Mouse (Mus musculus) c-Kit-negative CD71-positive TER-119-positive erythroid progenitor cells, embryonic 14.5 days (primary cell): ENCODE results near the gene Arel1.

ENCODE experiments used
- DNase-seq: peaks from one replicate; pipeline ENCODE4 v3.0.0-alpha.2; 2013; ENCODE audit warnings: low read depth, low spot score

The Arel1 gene

DNA sequence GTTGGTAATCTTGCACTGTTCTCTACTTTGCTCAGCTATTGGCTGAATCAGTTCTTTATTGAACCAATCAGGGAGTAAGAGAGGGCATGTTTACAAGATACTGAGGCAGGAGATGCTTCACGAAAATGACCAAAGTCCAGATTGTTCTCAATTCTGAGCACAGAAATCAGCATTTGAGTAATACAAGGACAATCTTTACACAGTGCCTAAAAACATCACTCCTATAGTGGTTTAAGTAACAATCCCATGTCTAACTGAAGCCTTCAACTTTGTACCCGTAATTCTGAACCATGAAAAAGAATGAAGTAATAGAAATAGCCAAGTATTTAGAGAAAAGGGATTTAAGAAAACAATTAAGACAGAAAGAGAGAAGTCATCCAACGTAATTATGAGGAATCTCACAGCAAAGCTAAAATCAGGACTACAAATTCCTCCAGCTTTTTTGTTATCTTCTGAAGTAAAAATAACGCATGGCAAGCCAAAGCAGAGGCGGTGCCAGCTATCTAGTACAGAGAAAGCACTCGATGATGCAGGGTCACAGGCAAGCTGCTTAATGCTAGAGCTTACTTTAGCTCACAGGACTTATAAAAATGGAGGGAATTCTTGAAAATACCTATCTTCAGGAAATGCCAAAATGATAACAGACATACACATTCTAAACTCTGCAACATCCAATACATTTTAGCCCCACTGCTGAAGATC, 22.0 kb downstream of the Arel1 start:
- no peak for DNase-seq

- DNase-seq: no peak
Observed at GRCm38 (mm10) chr12:84947894-84948583, 22.7 kb downstream of the Arel1 start.

- no peak for DNase-seq
Observed at GRCm38 (mm10) chr12:84944813-84945553, 25.7 kb downstream of the Arel1 start.

DNA sequence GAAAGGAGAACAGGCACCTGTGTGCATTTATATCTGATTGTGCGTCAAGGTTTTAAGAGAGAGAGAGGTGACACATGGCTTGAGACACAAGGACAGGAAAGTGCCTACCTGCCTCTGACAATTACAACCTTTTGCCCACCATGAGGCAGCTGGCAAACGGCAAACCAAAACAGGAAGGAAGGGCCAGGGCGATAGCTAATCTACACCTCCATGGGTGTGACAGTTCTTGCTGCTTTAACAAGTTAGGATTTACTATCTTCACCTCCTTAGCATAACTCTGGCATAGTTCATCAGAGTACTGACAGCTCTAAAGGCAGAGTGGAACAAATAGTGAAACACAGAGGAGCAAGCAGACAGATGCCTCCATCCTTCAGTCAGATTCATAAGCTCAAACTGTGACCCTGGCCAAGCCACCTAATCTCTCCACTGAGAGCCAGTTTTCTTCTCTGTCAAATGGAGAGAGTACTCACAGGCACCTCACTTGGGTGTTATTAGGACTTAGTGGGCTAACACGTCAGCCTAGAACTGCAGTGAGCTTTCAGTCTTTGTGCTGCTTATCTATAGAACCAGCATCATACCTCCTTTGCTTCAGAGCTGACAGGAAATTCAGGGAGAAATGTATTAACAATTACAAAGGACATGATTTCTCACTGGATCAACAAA, 26.4 kb downstream of the Arel1 start:
- DNase-seq: no peak

GRCm38 (mm10) chr12:84943006-84943952, 27.4 kb downstream of the Arel1 start:
- no peak for DNase-seq

DNA sequence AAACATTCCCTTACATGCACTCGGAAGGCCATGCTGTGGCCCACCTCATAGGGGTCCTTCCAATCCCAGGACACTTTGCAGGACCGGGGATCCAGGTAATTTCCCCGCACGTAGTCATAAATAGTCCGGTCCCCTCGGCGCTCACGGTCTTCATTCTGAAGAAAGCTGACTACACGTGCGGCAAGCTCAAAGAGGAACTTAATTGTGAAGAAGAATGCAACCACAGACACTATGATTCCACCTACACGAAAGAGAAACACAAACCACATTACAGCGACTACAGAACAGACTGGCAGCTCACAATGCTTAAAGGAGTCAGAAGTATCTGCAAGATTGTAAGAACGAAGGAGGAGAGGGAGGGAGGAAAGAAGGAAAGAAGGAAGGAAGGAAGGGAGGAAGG, 29.0 kb downstream of the Arel1 start:
- DNase-seq: no peak

DNA sequence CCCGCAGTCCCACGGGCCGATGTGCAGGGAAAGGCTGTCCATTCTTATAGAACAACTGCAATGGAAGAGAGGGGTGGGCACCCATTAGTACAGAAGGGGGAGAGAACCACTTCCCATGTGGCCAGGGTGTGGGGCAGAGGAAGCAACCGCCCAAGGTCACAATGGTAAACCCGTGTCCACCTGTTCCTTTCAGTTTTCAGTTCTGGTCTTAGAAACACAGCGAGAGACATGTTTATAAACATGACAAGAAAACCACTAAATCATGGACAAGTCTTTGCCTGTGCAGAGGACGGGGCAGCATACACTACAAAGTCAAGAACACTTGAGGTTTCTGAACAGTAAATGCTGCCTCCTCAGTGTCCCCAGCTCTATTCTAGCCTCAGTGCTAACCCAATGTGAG, 30.4 kb downstream of the Arel1 start:
- no peak for DNase-seq

DNA sequence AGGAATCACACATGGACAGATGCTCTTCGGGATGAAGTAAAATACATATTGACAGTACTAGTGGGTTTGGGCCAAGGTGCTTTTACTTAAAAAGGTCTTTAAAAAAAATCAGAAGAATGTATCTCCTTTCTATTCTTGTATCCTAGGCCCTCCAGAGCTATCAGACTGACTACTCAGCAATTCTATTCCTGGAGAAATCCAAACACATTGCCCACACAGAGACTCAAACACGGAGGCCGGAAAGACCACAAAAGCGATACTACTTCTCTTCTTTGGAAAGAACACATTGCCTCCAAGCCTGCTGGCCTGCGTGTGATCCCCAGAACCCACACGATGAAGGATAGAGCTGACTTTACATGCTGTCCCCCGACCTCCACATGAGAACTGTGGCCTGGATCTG, 31.6 kb downstream of the Arel1 start:
- DNase-seq: no peak

DNA sequence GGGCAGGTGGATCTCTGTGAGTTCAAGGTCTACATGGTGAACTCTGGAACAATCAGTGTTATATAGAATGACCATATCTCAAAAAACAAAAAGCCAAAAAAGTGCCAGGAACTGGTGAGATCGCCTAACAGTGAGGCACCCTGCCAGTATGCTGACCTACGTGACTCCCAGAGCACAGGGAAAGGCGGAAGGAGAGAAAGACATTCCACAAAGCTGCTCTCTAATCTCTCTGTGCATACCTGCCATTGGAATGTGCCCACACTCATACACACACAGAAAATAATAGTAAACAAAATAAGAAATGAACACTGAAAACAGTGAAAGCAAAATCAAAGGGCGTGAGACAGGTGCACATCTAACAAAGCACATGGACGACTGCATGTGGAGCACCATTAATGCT, 35.4 kb downstream of the Arel1 start:
- no peak for DNase-seq

GRCm38 (mm10) chr12:84932210-84932609, 38.5 kb downstream of the Arel1 start:
- no peak for DNase-seq

DNA sequence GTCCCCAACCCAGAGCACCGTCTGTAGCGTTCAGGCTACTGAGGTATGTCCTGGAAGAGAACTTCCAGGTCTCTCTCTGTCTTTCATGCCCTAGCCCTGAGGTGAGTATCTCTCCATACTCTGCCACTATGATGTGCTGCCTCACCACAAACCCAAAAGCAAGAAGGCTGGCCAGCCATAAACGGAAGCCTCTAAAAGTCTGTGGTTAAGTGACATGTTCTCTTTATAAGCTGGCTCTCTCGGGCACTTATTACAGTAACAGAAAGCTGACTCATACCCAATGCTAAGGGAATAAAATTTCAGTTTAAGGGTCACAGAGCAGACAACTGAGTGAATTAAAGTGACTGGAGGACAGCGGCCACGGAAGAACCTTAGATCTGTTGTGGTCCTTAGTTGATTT, 44.2 kb downstream of the Arel1 start:
- no peak for DNase-seq

DNA sequence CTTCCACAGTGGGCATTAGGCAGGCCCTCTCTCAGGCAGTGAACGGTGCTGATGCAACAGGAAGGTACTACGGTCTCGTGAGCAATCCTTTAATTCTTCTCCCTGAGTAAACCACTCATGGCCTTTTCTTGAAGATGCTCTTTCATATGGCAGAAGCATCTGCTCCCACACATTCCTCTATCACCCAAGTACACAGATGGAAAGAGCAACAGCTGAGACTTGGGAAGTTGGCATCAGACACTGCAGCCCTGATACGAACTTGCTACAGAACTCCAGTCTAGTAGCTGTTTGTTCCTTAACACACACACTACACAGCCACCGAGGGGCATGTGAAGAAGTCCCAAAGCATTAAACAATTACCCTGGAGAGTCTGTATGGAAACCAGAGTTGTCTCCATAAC, 46.4 kb downstream of the Arel1 start:
- no peak for DNase-seq

DNA sequence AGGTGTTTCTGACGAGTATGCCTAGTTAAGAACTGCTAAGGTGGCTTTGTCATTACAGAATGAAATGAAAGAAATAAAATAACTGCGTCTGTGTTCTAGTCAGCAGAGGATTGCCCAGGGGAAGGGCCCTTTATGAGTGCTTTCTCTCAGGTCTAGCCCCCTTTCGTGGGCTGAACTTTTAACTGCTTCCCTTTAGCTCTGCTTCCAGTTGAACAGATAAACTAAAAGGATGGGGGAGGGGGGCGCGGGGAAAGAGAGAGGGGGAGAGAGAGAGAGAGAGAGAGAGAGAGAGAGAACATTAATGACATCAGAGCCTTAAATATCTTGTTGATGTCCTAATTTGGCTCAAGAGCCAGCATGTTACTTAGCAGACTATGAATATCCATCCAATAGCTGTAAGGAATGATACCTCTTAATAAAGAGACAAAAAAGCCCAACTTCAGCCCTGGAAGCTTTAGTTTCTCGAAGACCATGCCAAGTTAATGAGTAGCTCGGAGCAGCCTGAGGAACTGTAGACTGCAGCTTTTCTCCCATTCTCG, 48.8 kb downstream of the Arel1 start:
- DNase-seq: no peak

DNA sequence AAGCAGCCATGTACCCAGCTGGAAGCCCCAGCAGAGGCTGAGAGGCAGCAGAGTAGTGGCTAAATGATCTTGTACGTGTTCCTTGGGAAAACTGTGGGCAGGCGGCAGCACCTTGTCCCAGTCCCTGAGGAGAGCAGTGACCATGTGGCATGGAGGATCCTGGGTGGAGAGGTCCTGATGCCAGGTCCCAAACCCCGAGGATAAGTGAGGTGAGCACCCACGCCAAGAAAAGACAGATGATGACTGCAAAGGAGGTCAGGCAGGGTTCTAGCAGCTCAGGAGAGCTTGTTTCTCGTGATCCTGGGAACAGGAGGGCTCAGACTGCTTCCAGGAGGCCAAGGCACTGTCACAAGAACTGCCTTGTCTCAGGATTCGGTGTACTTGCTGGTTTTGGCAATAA, 51.9 kb downstream of the Arel1 start:
- no peak for DNase-seq

DNA sequence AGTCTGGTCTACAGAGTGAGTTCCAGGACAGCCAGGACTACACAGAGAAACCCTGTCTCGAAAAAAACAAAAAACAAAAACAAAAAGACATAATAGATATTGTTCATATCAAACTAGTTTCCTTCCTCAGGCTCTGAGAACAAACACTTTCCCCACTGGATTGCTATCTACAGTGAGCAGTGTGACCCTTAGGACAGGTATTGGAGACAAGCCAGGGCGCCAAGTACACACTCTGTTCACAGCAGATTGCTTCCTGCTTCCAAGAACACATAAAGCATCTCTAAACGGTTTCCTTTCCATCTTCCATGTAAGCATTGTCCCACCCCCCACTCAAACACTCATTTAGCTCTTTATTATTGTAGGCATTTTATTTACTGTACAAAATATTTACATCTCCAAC, 52.9 kb downstream of the Arel1 start:
- no peak for DNase-seq

DNA sequence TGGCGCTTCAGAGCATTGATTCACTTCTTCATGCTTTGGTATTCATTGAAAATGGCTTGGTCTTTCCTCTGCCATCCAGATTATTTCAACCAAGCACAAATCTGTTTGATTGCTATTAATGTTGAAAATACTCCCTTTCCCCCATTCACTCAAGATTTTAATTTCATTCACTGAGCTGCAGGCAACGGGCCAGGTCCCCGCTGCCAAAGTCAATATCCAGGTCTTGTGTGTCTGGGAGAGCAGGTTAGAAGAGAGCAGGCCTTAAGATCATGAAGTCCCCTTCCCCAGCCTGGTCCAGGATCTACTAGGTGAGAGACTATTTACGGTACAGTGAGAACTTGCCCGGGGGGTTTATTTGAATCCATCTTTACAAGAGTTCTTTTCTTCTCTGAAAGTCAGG, 55.7 kb downstream of the Arel1 start:
- DNase-seq: no peak

GRCm38 (mm10) chr12:84912652-84913104, 58.0 kb downstream of the Arel1 start:
- DNase-seq: no peak

DNA sequence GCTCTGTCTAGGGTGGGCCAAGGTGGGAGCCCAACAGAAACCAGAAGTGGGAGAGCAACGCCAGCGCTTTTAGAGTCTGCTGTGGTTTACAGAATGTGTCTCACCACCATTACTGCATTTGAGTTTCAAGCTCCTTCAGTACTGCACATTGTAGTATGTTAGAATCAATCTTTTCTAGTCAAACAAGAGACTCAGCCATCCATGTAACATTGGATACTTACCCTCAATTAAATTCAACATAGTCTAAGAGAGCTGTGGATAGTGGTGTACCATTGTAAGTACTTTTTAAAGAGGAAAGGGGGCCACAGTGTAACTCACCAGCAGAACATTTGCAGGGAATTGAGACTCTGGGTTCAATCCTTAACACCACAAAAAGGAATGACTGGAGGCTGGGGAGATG, 59.1 kb downstream of the Arel1 start:
- DNase-seq: no peak

GRCm38 (mm10) chr12:84910066-84910465, 60.6 kb downstream of the Arel1 start:
- DNase-seq: no peak

GRCm38 (mm10) chr12:84907627-84908480, 62.8 kb downstream of the Arel1 start:
- no peak for DNase-seq
